Mouse (Mus musculus): ENCODE data around the gene Bcl2l11. TPM values are rescaled to one million over a fixed set of nuclear protein-coding genes. Genes with fewer than 3 reads are reported as not detected.
A peak's percentile ranks its signal among the peaks of the same experiment; 100 is the strongest.

Bcl2l11 gene
- total RNA-seq, 2 experiments from 2014 or later = 16.5 to 19.7 TPM

DNA sequence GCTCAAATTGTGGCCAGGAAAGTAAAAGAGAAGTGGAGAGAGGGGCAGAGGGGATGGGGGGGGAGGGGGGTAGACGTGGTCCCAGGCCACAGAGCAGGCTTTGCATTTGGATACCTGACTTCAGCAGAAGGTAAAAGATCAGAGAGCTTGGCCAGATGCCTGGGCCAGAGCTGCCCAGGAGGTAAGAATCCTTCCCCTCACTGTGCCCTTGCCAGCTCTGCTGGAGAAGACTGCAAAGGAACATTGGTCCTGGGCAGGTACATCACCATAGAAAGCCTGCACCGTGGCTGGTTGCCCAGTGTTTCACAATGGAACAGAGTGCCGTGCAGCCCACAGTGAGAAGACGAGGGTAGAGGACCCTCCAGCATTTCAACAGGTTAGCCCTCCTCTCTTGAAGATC lies 67.6 kb downstream of the Bcl2l11 start:
- DNase-seq = no peak
- intact Hi-C loops (cut with DNase I) = no loop called here

DNA sequence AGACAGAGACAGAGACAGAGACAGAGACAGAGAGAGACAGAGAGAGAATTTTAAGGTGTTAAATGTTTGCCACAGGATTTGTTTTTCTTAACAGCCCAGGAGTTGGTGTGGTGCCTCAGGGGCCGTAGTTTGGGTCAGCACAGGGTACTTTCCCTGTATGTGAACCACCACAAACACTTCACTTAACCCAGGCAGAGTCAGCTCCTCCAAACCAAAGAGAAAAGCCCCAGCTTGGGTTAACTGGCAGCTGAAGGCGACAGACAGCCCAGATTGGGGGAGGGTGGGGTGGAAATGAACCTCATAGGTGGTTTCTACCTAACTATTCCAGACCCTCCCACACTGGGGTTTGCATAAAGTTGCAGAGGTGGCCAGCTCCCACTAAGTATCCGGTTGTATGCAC lies 71.5 kb downstream of the Bcl2l11 start:
- no peak for DNase-seq
- intact Hi-C loops (cut with DNase I) = no loop called here

DNA sequence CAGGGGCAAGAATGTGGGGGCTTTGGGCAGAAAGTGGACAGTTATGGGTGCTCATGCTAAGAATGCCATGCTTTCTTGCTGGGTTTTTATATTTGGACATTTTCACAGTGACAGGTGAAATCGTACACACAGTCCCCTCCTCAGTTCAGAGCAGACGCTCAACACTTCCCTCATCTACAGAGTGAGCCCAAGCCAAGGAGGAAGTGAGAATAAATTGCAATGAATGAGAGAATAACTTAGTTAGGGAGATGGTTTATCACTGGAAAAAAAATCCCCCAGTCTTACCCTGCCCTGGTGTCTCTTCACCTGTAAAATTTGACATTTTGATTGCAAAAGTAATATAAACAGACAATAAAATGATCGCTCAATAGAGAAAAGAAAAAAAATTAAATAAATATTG lies 77.3 kb downstream of the Bcl2l11 start:
- no peak for DNase-seq
- intact Hi-C loops (cut with DNase I) = no loop called here

DNA sequence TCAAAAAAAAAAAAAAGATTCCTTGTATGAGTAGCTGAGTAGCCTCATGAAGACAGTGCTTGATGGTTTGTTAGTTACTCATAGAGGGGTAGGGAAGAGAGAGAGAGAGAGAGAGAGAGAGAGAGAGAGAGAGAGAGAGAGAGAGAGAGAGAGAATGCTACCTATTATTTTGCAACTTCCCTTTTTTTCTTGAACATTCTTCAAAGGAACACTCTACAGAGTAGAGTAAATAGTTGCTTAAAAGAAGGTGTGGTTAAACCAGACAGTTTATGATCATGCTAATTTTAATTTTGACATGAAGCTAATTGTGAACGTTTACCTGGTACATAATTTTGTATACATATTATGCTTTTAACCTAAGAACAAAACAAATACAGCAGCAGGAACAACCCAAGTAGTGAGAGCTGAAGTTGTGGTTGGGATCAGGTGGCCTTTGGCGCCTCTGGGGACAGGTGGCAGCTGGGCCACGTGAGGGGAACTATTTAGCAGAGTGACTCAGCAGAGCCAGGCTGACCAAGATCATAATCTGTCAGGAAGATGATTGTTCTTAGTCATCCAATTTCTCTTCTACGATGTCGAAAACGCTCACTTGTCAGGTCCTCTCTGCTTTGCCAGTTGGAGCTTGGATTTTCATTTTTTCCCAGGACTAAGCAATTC lies 78.0 kb downstream of the Bcl2l11 start:
- intact Hi-C loops (cut with DNase I) = no loop called here
- no peak for DNase-seq

DNA sequence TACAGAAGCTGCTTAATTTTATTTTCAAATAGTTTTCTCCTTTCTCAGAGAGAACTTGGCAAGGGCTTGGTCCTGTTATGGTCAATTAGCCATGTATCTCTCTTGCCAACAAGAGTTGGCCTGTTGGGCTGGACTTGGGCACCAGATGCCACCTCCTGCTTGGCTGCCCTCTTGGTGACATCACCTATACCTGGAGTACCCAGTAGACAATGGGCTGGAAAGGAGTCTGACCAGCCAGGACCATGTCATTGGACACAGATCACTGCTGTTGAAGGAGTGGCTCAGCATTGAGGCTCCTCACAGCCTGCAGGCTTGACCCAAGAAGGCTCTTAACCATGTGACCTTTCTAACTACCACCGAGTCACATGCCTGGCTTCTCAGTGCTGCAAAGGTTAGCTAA lies 82.7 kb downstream of the Bcl2l11 start:
- intact Hi-C loops (cut with DNase I) = no loop called here
- no peak for DNase-seq

DNA sequence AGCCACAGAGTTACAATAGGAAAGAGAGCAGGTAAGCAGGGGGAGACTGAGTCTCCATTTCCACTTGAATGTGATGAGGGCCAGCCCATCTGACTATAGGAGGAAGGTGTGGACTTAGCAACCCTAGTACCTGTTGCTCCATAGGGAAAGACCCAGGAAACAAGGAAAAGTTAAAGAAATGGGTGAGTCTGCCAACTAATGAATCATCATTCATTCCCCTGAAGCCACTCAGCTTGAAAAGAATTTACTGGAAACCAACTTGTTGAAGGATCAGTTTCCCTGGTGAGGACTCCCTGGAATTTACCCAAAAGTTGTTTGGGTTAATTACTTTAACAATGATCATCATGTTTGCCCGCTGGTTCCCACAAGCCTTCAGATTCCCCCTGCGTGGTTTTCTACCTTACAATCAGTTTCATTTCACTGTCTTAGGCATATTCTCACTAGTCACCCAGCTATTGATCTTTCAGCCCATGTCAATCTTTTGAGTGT lies 84.0 kb downstream of the Bcl2l11 start:
- intact Hi-C loops (cut with DNase I) = no loop called here
- DNase-seq = no peak

DNA sequence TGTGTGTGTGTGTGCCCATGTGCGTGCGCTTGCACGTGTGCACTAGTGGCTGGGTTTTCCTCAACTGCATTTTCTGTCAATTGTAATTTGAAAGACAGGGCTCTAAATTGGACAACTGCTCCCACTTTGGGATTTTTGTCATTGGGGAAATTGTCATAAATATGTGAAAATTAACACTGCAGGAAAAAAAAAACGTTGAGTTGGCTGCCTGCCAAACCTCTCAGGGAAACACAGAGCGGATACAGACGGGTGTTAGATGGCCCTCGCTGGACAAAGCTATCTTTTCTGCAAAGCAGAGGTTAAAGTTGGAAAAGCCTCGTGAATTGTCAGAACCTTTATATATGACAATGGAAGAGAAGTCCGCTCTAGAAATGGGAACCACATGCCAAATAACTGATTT lies 84.5 kb downstream of the Bcl2l11 start:
- intact Hi-C loops (cut with DNase I) = no loop called here

DNA sequence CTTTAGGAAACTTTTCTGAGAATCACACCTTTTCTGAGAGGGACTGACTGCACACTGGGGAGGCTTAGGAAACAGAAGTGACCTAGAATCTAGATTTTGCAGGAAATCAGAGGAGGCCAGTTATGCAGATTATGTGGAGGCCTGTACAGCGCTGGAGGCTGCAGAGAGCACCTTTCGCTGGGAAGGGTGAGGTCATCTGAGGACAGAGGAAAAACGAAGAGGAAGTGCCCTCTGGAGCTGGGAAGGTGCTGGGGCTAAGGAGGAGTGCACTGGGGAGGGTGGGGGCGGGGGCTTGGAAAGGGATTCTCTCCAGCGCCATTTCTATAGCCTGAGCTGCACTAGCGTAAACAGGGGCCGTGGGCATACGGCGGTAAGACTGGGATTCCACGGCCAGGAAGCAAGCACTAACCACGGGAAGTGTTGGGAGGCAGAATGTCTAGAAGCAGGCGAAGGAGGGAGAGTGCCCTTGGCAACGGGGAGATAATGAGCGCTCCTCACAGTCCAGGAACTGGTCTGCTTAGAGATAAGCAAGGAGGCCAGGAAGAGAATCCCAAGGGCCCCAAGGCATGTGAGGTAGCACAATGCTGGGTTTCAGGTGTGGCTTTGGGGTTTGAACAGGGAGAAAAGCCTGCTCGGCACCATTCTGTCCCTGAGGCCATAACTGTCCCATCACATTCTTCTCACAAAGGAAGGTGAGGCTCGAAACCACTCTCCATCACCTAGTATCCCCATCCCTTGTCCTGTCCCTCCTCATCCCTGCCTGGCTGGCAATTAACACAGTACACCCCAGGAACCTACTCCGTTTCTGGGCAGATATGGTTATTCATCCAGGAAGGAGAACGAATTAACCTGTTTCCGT lies 85.4 kb downstream of the Bcl2l11 start:
- intact Hi-C loops (cut with DNase I) = no loop called here
- no peak for DNase-seq

More for the DNA sequence above, 84.5 kb downstream of the Bcl2l11 start:
- peak in 1 of 2 experiments; percentile 28 for DNase-seq

DNA sequence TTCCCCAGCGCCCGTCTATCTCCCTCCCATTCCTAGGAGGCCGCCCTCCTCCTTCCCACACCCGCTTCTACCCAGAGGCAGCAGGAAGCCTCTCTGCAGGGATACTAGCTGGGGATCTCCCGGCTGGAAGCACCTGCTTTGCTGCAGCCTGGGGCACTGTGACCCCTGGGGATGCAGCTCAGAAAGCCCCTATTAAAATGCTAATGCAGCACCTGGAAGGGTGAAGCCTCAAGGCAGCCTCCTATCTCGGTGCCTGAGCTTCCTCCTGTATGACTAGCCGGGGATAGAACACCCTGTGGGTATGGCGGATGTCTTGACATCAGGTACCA lies 86.0 kb downstream of the Bcl2l11 start:
- DNase-seq = no peak
- intact Hi-C loops (cut with DNase I) = no loop called here
